Mouse (Mus musculus) spleen, adult 18-20 months (tissue): ENCODE measurements at regions not wholly inside any gene's neighbourhood (a gene's known extent, or its start where the extent isn't known, plus 50 kb on each side); places are given as distances from the start of the nearest gene placed in this dataset.
"Not testable (repeated sequence)": the region's sequence is repeated elsewhere in the genome, so short reads cannot be mapped to it uniquely, and the experiment has no call there.

Source experiments
- DNase-seq, 2 experiments: peaks; one replicate each; pipeline ENCODE4 v3.0.0; 2022; ENCODE audit warnings: mixed read lengths in 2 of 2

- DNase-seq: no peak
These were observed 223.6 kb upstream of the Egfl6 start for GRCm38 (mm10) chrX:166809165-166809564.

DNA sequence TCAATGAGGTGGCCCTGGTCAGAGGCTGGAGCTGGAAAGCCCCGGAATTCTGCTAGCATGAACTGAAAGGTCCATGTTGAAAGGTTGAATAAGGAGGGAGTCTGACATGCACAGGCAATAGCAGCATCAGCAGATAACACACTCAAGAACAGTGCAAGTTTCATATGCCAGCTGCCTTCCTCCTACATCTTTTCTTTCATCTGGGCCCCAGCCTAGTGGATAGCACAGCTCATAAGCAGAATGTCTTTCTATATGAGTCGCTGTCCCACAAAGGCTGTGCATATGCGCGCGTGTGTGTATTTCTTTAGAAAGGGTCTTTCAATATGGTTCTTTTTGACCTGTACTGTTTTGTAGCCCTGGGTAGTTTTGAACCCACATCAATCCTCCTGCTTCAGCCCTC, 222.7 kb upstream of the Egfl6 start:
- no peak for DNase-seq

- no peak for DNase-seq
These were observed 220.4 kb upstream of the Egfl6 start for GRCm38 (mm10) chrX:166805957-166806356.

DNA sequence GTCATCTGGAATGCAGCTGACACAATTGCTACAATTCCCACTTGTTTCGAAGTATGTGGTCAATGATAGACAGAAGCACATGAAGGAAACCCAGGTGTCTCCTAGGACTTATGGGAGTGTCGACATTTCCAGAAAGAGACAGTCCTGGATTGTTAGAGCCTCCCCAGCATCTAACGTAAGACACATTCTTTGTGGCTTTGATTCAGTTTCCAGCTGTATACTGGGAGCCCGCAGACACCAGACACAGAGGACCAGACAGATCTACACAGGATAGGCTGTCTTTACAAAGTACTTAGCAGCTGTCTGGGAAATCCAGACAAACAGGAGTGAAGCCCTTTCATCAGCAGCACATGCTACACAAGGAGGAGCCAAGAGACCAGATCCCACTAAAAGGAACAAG, 220.0 kb upstream of the Egfl6 start:
- no peak for DNase-seq

DNA sequence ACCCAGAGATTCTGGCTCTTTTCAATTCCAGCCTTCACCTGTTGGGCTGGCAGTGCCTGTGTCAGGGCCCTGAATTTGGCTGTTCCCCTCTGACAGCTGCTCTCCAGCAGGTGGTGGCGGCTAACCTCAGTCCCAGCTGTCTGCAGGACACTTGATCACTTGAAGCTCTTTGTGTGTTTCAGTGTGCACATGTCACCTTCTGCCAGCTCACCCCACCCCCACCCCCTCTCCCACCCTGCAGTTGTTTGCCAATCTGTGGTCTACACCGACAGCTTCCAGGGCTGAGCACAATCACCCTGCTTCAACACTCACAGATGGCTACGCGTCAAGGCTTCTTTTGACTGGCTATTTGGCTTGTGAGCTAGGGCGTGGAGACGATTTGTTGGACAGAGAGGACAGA, 217.7 kb upstream of the Egfl6 start:
- DNase-seq: no peak

- DNase-seq: no peak
These were observed 215.5 kb upstream of the Egfl6 start for GRCm38 (mm10) chrX:166801017-166801416.

DNA sequence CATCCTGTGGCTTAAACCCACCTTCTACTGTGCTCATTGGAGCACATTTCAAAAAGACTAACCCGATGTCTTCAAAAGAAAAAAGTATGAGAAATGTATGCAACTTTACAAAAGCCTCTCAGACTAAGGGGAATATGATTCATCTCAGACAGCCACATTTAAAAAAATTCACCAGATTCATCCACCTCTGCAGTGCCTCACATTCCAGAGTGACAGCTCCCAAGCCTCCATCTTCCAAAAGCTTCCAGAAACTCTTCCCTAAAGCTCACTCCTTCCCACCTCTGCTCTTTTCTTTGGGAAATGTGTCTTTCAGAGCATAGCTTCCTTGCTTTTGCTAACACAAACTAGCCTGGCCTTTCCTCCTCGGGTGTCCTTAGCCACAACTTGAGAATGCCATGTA, 210.1 kb upstream of the Egfl6 start:
- no peak for DNase-seq

DNA sequence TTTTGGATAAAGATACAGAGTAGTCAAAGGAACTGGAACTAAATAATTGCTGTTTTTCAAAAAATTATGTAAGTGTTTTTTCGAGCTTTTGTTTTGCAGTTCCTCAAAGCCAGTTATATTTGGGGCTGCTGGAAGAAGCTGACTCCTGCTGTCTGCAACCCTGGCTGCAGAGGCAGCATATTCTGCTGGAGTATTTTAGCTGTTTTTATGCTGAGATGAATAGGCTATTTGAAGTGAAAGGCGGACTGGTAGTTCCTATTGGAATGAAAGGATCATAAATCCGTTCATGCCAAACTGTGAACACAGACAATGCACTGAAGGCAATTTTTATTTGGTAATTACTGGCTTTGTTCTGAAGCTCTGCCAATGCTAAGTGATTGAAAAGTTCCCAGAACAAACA, 203.5 kb upstream of the Egfl6 start:
- no peak for DNase-seq

- not testable (repeated sequence) for DNase-seq
These were observed 201.6 kb upstream of the Egfl6 start for GRCm38 (mm10) chrX:166787137-166787536.

DNA sequence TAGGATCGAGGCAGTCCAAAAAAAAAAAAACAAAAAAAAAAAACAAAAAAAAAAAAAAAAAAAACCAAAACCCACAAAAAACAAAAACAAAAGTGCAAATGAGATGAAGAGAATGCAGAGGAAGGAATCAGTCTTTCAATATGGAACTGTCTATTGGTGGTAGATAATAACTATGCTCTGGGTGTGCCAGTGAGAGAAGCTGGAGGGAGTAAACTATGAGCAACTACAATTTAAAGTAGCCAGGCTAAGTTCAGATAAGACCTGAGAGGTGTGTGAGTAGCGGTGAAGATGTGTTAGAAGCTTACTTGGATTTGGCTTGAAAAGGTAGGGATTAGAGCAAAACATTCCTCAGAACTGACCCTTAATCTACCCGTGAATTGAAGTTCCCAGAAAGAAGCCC, 200.1 kb upstream of the Egfl6 start:
- DNase-seq: no peak

- no peak for DNase-seq
These were observed 197.9 kb upstream of the Egfl6 start for GRCm38 (mm10) chrX:166783377-166783776.

- no peak for DNase-seq
These were observed 194.0 kb upstream of the Egfl6 start for GRCm38 (mm10) chrX:166779334-166780092.

DNA sequence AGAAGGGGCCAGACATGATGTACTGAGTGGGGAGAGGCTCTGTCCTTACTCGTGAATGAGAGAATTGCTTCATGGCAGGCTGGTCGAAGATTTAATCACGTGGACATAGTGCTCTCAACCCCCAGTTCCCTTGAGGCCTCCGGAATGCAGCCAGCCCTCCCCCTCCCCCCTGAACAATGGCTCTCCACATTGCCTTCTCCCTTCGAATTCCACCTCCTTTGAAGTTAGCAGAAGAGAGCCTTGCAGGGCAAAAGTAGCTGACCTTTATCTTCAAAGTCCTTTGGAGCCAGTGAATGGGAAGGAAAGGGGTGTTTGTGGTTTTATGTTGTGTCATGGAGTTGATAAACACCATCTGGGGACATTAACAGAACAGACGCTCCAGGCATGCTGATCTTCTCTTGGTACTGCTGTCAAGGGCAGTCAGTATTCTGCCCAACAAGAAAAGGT, 187.9 kb upstream of the Egfl6 start:
- no peak for DNase-seq

DNA sequence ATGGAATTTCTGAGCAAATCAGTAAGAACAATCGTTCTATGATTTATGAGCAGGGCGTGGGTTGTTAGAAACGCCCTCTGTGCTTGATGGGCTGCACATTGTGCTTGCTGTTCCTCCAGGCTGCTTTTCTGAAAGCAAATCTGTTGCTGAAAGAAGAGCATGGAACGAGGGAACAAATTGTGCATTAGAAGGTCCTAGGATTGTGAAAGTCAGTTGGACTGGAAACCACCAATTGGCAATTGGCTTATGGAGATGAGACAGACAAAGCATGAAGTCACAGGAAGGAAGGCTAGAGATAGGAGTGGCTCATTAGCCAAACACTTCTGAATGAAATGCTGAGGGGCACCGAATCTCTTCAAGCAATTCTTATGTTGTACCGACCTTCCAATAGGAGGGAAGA, 181.5 kb upstream of the Egfl6 start:
- DNase-seq: no peak

GRCm38 (mm10) chrX:166765647-166766046, 180.1 kb upstream of the Egfl6 start:
- no peak for DNase-seq

- DNase-seq: no peak
These were observed 176.6 kb upstream of the Egfl6 start for GRCm38 (mm10) chrX:166762098-166762497.

DNA sequence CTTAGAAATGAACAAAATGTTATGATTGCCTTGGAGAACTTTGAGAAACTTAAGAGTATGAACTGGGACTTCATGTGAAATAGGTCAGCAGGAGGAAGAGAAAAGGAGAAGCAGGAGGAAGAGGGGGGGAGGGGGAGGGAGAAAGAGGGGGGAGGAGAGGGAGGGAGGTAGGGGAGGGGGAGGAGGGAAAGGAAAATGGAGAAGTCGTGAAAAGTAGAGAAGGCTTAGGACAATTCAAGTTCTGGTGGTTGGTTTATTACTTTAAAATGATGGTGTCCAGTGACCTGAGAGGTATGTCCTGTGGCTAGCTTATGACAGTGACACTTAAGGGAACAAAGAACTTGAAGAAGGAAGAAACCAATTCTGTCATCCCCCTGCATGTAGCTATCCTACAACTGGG, 171.6 kb upstream of the Egfl6 start:
- no peak for DNase-seq

- DNase-seq: no peak
These were observed 169.6 kb upstream of the Egfl6 start for GRCm38 (mm10) chrX:166754967-166755654.

DNA sequence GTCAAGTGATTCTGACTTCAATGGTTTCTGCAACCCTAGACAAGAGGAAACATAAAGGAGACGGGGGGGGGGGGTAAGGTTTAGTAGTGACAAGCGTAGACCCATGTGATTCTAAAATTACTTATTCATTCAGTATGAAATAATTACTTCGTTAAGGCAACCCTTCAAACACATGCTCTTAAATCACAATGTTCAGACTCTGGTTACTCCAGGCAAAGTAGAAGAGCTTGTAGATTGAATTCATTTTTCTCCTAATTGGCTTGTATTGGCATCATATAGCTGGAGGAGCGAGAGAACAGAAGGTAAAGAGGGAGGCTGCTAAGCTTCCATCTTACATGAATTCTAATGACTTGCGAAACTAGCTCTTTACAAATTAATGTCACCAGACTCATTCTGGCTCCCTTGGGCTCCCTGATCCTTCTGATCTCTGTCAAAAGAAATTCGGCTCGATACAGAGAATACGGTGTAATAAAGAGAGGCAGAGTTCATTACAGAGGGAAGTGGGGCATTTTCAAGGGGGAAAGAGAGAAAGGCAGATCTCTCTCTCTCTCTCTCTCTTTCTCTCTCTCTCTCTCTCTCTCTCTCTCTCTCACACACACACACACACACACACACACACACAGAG, 163.6 kb upstream of the Egfl6 start:
- DNase-seq: no peak

DNA sequence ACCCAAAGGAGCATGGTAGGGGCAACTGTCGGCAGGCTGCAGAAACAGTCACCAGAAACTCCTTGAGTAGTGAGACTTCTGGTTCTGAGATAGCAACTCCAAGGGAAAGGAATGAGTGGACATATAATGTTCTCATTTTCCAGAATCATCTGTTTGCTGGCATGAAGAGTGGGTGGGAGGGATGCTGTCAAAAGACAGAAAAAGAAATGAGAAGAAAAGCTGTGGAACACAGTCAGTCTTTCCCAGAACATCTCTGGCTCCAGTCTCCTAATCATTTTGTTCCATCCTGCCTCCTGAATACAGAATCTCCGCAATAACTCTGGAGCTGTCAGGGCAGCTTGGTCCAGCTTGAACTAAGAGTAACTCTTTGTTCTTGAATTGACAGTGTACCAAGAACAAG, 145.8 kb upstream of the Egfl6 start:
- DNase-seq: no peak

- no peak for DNase-seq
These were observed 143.1 kb upstream of the Egfl6 start for GRCm38 (mm10) chrX:166728622-166728928.

DNA sequence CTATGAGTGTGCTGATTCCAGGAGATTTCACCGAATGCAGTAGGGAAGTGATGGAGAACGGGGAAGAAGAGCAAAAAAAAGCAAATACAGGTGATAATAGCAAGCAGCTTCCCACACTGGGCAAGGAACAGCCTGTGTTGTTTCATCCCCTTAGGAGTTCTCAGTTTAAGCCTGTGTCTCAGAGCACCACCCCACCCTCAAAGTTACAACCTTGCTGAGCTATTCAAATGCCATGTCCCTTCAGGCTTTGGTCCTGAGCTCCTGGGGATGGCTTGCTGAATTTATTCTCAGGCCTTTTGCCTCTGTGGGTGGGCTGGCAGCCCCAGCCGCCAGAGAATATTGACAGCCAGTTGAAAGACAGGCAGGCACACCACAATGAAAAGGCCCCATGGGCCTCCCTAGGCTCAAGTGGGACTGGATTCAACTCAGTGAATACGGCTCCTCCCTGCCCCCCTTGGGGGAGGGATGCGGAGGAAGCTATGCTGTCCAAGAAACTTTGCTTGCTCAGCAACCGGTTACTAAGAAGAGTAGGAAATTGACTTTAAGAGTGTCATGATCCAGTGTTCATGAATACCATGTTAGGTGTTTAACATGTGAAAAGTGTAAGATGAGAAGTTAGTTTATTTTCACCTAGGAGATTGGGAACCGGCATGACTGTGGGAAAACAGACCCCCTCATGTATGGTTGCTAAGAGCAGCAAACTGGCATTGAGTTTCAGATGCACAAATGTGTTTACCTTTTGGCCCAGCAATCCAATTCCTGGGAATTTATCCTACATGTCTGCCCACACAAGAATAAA, 142.5 kb upstream of the Egfl6 start:
- DNase-seq: no peak

DNA sequence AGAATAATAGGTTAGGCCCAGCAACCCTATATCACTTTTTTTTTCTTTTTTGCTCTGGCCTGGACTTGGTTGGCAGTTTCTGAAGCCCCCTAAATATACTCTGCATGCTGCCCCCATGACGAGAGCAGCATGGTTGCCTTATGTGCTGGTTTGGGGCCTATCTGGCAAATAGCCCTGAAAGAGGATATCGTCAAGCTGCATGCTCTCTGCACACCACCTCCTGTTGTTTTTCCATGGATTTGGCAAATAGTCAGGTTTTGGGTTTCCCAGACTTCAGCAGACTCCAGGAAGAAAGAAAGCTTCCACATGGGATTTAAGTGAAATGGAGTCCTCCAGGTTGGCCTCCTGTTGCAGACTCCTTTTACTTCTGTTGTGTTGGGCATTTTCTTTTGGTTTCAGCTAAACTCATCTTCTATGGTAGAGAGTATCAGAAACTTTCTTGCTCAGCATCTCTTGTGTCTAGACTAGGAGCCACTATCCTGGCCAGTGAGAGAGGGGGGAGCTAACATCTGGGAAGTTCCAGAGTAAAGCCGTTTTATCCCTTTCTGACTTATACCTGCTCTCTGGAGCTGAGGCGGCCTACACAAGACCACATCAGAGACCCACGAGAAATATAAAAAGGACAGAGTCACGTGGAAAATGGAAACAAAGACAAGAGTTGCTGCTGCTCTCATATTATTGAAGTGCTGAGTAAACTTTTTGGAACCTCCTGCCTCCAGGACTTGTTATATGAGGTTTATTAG, 140.4 kb upstream of the Egfl6 start:
- DNase-seq: no peak
